Mouse (Mus musculus) testis, adult 2 months (tissue): ENCODE measurements around the gene Tmod2.

ENCODE experiments used
- CTCF ChIP-seq: fragments of 200-500 bp; IDR thresholded peaks from 2 replicates; pipeline ENCODE4 v1.5.1; 2012; ENCODE audit warnings: low read depth, mild to moderate bottlenecking, inconsistent platforms, low read length, moderate library complexity; ENCODE audit not compliant: control insufficient read depth, insufficient read depth, insufficient replicate concordance
- POLR2A ChIP-seq: fragments of 200-500 bp; IDR thresholded peaks from 2 replicates; pipeline ENCODE4 v1.6.1; 2012; ENCODE audit warnings: low read depth, mild to moderate bottlenecking, inconsistent platforms, low read length, moderate library complexity; ENCODE audit not compliant: control insufficient read depth

- TF ChIP-seq CTCF: no peak
- no peak for TF ChIP-seq POLR2A
Measured at GRCm38 (mm10) chr9:75616560-75616959, 5.4 kb upstream of the Tmod2 start.
